Mouse (Mus musculus) liver, adult 2 months (tissue): ENCODE measurements around the gene Tcam1.

Source experiments
- CTCF ChIP-seq: fragments of 200-500 bp; IDR thresholded peaks from 2 replicates; pipeline ENCODE4 v1.5.1; 2011; ENCODE audit warnings: low read depth, low read length, control low read depth
- POLR2A ChIP-seq: fragments of 200-500 bp; IDR thresholded peaks from 2 replicates; pipeline ENCODE4 v1.6.1; 2011; ENCODE audit warnings: low read length, control low read depth; ENCODE audit not compliant: insufficient read depth; ENCODE audit errors: extremely low read depth

- TF ChIP-seq CTCF (no peak), POLR2A (no peak)
These were observed 50.0 kb downstream of the Tcam1 start for GRCm38 (mm10) chr11:106326475-106326874.
